Mouse (Mus musculus): ENCODE data around the gene Drc7.

The Drc7 gene

DNA sequence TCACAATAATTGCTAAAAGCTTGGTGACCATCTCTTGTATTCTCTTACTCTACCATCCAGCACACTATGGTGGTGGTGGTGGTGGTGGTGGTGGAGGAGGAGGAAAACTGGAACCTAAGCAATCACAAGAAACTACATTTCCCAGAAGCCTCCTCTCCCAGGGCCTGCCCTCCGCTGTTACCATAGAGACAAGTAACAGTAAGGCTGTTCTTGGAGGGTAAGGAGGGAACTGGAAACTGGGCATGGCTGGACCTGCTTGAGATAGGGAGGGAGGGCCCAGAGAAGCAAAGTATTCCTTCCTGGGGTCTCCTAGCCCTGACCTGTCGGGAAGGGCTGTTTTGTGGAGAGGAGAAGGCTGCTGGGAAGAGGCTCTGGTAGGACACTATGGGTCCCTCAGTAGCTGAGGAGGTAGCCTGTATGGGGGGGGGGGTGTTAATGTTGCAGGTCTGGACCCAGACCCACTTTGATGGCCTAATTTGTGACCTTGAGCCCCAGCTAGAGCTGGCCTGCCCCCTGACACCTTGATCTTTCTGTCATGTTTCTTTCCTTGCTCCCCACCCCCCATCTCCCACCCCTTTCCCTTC lies at the start of gene Drc7:
Gene Drc7 (plus strand): TSS at position 177 of the 584 bp plus-strand sequence.
- peak; percentile 49 for DNase-seq

GRCm38 (mm10) chr8:95012442-95012919 lies 42.4 kb upstream of the Drc7 start:
- no peak for DNase-seq

- no peak for DNase-seq
Measured at GRCm38 (mm10) chr8:95015866-95016265, 39.0 kb upstream of the Drc7 start.

DNA sequence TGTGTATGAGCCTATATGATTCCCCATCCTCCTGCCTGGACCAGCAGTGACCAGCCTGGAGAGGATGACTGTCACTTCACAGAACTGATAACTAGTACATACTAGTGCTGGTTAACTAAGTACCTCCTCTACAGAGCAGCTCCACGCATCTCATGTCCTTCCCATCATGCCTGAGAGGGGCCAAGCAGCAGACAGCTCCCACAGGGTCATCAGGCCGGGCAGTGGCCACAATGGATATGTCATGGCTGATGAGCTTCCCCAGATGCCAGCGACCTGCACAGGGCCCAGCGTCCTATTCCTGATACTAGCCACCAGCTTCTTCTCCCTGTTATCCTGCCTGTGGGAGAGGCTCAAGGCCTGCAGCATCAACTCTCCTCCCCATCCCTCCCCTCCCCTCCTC lies 38.2 kb upstream of the Drc7 start:
- no peak for DNase-seq

DNA sequence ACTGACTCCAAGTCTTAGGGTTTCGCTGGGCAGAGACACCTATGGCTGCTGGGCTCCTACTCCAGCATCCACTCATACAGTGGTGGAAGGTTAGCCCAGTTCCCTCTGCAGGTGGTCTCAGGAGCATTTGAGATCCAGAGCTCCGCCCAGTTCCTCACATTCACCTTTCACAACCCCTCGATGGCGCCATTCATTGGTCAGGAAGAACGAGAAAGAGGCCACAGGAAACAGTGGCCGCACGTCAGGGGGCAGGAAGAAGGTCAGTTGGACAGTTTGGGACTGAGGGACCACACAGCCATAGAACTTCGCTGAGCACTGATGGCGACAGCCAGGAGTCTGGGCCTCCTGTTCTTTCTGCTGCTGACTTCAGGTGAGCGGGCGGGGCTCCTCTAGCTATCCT lies 37.5 kb upstream of the Drc7 start, which contains the start of gene Adgrg3:
Gene Adgrg3 (plus strand): TSS at position 242 of the 400 bp plus-strand sequence.
- DNase-seq = no peak

- DNase-seq = no peak
Measured at GRCm38 (mm10) chr8:95017969-95018635, 36.8 kb upstream of the Drc7 start.

GRCm38 (mm10) chr8:95020293-95020777 lies 34.6 kb upstream of the Drc7 start:
- no peak for DNase-seq

DNA sequence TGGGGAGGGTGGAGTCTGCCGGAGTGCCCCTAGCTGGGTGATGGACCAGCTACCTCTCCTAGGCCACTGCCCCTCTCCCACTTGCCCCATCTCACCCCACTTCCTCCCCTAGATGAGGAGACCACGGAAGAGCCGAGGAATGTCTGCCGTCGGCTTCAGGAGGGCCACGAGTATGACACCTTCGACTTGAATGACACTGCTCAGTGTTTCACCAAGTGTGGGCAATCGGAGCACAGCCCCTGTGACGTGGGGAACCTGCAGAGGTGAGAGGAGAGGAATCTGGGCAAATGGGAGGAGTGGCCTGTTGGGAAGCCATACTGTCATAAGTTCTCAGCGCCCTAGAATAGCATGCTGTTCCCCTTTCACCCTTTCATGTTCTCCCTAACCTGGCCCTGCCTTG lies 34.1 kb upstream of the Drc7 start:
- DNase-seq = no peak

- no peak for DNase-seq
Measured at GRCm38 (mm10) chr8:95023201-95023600, 31.7 kb upstream of the Drc7 start.

DNA sequence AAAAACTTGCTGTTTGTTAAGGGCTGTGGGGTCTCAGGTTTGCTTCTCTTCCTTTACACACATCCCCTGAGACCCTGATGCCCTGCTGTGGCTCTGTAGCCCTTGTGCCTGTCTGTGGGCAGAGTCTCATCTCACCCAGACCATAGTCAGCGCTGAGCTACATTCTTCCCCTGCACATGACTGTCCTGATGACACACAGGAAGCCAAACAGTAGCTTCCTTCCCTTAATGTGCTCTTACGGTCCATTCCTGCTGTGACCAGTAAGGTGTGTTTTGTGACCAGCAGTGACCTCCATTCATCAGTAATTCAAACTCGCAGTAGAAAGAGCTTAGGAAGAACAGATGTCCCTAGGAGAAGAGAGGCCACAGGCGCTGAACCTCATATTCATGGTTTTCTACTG lies 30.5 kb upstream of the Drc7 start:
- no peak for DNase-seq

DNA sequence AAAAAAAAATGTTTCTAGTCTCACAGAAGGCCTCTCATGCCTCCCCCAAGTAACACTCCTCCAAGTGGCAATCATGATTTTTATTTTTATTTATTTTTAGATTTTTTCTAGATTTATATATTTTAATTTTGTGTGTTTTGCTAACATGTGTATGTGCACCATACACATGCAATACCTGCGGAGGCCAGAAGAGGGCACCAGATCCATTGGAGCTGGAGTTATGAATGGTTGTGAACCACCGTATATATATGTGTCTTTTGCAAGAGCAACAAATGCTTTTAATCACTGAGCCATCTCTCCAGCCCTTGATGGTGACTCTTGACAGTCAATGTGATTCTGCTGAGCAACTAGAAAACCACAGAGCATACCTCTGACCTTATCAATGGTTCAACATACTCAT lies 29.5 kb upstream of the Drc7 start:
- no peak for DNase-seq

GRCm38 (mm10) chr8:95028391-95028790 lies 26.5 kb upstream of the Drc7 start:
- DNase-seq = peak; percentile 52

DNA sequence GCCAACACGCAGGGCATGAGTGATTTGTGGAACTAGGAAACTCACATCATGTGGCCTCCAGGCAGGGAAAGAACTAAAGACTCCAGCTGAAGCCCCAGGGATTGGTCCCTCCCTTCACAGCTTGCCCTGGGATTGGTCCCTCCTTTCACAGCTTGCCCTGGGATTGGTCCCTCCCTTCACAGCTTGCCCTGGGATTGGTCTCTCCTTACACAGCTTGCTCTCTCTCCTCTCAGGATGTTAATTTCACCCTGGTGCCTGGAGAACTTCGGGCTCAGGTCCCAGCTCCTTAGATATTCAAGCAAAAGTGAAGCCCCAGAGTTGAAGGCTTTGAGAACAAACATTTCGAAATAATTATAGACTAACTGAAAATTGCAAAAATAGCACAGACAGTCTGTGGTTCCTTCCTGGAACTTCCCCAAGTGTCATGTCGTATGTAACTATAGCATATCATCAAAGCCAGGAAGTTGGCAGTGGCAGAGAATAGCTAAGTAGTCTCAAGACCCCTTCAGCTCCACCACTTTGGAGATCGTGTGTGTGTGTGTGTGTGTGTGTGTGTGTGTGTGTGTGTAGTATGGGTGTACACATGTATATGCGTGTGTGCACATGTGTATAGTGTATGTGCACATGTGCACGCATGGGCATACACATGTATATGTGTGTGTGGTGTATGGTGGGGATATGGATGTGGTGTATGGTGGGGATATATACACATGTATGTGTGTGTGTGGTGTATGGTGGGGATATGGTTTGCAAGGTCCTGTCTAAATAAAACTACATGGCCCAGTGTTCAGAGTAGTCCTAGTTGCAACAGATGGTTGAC lies 17.6 kb upstream of the Drc7 start:
- peak; percentile 53 for DNase-seq

DNA sequence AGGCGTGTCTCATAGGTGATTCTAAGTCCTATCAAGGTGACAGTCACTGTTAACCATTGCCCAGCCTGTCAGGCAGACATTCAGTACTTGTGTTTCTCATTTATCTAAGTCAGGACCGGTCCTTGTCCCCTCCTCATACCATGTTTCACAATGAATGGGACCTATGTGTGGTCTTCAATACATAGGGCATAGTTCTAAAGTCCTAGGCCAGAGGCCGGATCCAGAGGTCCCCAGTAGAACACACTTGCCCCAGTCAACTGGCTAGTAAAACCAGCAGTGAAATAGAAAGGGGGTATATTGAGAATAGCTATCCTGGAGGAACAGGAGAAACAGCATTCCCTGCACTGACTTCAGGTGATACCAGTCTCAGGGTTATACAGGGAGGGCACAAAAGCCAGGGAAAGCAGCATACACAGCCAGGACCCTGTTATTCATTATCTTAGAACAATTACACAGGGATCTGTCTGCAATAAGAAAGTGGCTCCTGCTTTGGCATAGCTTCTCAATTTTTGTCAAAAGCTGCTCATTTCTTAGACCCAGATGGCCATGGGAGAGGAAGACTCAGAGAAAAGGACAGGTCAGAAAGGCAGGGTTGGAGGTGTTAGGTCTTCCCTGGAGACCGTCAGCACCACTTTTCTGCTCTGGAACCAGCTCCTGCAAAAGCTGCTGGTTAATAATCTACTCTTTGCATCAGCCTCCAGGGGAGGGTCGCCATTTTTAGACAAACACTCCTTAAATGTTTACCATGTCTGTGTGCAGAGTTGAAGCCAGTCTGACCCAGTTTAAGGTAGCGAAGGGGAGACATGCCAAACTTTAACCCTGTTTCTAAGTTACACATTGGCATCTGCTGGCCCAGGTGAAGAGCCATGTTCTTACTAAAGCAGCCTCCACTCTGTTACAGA lies 12.8 kb upstream of the Drc7 start:
- no peak for DNase-seq

GRCm38 (mm10) chr8:95044811-95045210 lies 10.1 kb upstream of the Drc7 start:
- DNase-seq = no peak

GRCm38 (mm10) chr8:95046982-95047381 lies 7.9 kb upstream of the Drc7 start:
- no peak for DNase-seq

- no peak for DNase-seq
Measured at GRCm38 (mm10) chr8:95047884-95048680, 6.8 kb upstream of the Drc7 start.

DNA sequence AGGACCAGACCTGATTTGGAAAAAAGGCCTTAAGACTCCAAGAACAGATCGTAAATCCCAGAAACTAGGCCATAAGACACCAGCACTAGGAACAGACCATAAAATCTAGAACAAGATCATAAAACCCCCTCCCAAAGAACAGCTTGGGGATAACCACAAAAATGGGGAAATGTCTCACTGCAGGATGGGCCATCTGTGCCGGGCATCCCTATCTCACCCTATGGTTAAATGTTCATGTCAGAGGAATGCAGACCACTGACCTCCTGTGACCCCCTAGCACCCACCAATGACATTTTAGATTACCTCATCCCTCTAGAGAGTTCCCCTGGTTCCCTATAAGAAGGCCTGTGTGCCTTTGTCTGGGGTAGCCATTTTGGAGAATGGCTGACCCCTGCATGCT lies 5.3 kb upstream of the Drc7 start:
- no peak for DNase-seq

- no peak for DNase-seq
Measured at GRCm38 (mm10) chr8:95054438-95054837, 465 bp upstream of the Drc7 start.

DNA sequence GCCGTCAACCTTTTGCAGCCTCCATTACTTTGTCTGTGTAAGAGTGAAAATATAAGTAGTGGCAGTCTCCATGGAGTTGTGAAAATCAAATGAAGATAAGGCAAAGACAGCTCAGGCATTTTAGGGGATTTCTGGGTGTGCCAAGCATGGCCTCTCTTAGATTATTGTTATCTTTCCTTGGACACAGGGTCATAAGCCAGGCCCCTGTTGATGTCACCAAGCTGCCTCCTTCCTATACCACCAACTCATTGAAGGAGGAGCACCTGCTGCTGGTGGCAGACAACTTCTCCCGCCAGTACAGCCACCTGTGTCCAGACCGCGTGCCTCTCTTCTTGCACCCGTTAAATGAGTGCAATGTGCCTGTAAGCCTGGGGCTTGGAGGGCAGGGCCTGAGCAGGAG lies 1.5 kb downstream of the Drc7 start:
- no peak for DNase-seq

DNA sequence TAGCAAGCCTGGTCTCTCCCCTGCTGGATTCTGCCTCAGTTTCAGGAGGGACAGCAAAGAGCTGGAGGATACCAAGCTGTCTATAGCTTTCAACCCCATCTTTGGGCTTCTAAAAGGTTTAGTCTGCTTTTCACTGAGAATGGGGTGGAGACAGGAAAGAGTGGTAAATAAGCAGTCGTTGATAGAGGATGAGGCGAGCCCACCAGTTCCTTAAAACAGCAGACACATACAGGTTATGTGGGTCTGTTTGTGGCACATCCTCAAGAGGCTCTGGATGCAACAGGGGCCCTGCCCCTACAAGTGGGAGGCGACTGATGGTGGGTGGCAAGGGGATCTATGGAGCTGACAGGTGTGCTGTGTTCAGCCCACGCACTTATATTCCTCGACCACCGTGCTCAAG lies 3.8 kb downstream of the Drc7 start:
- no peak for DNase-seq
